Mouse (Mus musculus) retina, embryonic 14.5 days (tissue): ENCODE results near the gene Abca17.

ENCODE experiments used
- DNase-seq: peaks from one replicate; pipeline ENCODE4 v3.0.0-alpha.2; 2015; ENCODE audit warnings: low spot score

The Abca17 gene

GRCm38 (mm10) chr17:24243311-24243969, 107.4 kb downstream of the Abca17 start:
- peak; percentile 16 for DNase-seq

DNA sequence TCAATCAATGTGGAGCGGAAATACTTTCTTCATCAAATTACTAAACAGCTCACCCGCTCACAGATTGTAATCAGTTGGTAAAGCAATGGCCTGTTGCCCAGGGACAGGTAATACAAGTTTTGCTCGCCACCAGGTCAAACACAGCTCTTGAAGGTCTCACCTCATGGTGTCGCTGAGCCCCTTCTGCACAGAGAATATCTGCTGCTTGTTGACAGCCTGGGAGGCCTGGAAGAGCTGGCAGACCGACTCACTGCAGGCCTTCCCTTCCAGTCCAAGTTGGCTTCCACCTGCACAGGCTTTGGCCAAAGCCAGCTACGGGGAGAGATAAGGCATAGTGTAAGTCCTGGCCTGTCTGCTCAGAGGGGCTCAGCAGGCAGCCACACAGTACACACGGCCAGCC, 113.9 kb downstream of the Abca17 start:
- no peak for DNase-seq

- DNase-seq = no peak
These were observed 114.4 kb downstream of the Abca17 start for GRCm38 (mm10) chr17:24236479-24236878.

GRCm38 (mm10) chr17:24227941-24228340, 122.9 kb downstream of the Abca17 start:
- DNase-seq = no peak

- DNase-seq = no peak
These were observed 124.1 kb downstream of the Abca17 start for GRCm38 (mm10) chr17:24226721-24227120.

GRCm38 (mm10) chr17:24225851-24226250, 125.0 kb downstream of the Abca17 start:
- DNase-seq = no peak

DNA sequence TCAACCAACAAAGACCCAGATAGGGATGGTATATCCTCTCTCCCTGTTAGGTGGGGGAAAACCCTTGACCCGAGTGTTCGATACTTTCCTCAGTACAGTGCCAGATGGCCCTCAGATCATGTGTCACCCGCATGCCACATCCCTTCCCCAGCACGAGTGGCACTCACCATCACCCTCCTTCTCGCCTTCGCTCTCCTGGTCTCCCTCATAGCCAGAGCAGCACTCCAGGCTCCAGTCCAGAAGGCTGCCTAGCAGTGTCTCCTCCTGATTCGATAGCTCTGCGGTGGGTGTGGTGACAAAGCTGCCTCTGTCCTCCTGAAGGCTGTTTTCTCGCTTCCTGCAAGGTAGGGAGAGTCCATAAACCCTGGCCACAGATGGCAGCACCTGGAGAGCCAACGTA, 126.1 kb downstream of the Abca17 start:
- DNase-seq = no peak

- DNase-seq = no peak
These were observed 127.4 kb downstream of the Abca17 start for GRCm38 (mm10) chr17:24223513-24223912.

GRCm38 (mm10) chr17:24222653-24223052, 128.2 kb downstream of the Abca17 start:
- no peak for DNase-seq

DNA sequence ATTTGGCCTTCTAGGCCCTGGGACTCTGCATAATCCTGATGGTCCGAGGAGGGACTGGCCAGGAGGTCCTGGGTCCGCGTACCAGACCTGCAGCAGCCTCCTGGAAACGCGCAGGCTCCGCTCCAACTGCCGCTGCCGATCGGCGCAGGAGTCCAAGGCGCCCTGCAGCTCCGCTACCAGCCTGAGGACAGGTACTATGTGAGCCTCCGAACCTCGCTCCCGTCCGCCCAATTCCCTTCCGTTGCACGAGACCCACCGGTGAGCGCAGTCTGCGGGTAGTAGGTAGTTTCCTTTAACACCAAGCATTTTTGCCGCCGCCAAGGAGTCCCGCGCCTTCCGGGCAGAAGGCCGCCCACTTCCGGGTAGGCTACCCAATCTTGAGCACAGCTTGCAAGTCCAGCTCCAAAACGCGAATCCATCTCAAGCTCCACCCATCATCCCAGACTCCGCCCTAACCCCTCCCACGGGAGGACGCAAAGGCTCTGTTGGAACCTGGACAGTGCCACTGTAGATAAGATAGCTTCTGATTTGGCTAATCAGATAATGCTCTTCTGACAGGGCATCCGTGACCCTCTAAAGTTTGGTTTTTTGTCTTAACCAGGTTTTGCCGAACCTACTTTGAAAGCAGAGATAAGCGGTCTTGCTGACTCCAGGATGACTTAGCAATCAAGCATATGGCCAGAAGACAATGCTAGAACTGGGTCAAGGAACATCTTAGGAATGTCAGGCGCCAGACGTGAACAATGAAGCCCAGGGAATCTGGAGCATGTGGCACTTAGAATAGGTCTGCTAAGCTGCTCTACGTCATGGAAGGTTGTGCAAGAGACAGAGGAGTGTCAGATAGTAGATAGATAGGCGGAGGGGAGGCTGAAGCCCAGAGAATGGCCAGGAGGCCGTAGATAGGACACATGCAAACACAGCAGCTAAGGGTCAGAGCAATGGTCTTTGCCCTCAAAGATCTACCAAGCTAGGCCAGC, 130.1 kb downstream of the Abca17 start, which contains the start of gene Tedc2:
Tedc2 (minus strand) TSS at position 417 of the 977 bp plus-strand sequence.
- DNase-seq = peak; percentile 90

DNA sequence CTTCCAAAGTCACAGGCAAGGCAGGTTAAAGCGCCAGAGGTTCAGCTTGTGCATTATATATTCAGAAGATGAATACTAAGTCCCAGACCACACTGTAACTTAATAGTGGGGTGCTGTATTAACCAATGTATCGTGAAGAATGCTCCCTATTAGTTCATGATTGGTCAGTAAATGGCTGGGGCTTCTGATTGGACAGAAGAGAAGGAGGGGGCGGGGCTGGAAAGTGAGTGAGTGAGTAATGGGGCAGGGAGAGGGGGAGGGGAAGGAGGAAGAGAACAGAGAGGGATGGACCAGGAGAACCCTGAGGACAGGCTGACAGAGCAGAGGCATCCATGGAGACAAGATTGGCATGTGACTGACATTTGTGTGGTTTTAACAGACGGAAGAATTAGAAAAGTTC, 134.0 kb downstream of the Abca17 start:
- DNase-seq = no peak
